Mouse (Mus musculus) kidney, adult 18-20 months (tissue): ENCODE measurements around the gene Gm34653.
"Not testable (repeated sequence)": the region's sequence is repeated elsewhere in the genome, so short reads cannot be mapped to it uniquely, and the experiment has no call there.

Source experiments
- DNase-seq: peaks from one replicate; pipeline ENCODE4 v3.0.0; 2021

Gm34653 gene

DNA sequence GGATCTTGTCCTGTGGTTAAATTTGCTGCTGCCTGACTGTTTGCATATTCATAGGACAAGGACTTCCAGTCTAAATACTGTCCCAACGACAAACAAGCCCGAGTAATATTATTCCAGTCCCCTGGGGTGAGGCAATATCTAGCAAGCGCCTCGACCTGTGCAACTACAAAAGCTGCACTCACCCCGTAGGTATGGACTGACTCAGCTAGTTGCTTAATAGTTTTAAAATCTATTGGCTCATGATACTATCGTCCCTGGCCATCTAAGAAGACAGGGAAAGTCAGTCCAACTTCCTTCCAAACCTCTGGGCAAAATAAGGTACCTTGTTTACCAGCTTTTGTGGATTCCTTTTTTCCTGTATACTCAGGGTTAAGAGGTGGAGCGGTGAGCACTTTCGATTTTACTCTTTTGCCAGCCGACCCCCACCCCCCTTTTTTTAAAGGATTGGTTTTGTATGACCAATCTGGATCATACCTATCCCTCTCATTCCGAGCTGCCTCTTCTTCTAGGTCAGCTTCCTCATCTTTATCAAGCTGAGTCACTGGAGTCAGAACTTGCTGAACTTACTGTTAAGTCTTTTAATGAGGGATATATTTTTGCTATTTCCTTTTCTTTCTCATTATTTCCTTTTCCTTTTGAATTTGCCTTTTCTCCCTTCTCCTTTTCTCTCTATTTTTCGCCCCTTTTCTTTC lies at the start of gene Gm34653:
Gm34653 (plus strand) TSS at position 242 of the 692 bp plus-strand sequence.
- DNase-seq, result not testable (repeated sequence)

DNA sequence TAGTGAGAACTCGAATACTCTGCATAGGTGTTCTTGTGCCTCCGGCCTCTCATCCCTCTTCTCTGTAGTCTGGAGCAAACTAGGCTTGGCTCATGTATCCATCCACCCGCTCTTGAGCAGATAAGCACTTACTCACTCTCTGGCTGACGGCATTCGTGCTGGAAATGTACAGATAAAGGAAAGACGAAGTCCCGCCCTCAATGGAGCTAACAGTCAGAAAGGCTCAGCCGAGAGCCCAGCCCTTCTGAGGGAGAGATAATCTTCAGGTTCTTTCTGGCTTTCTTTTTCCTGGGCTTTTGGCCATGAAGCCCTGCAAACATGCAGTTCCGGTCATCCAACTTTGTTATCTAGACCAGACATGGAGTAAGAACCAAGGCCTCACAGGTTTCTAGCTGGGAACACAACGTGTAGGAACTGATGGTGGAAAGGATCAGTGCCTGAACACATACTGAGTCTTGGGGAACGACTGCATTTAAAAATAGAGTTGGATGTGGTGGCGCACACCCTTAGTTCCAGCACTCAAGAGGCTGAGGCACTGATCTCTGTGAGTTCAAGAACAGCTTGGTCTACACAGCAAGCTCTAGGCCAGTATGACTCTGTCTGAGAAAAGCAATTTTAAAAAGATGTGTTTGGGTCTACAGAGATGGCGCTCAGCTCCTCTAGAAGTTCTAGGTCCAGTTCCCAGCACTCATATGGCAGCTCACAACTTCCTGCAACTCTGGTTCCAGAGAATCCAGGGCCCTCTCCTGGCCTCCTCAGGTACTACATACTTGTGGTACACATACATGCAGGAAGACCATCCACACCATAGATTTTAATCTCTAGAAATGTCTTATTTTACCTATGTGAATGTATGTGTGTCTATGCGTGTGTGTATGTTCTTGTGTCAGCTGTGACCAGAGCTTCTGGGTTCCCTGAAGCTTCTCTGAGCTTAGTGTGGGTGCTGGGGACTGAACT lies 49.5 kb upstream of the Gm34653 start:
- DNase-seq, result no peak

DNA sequence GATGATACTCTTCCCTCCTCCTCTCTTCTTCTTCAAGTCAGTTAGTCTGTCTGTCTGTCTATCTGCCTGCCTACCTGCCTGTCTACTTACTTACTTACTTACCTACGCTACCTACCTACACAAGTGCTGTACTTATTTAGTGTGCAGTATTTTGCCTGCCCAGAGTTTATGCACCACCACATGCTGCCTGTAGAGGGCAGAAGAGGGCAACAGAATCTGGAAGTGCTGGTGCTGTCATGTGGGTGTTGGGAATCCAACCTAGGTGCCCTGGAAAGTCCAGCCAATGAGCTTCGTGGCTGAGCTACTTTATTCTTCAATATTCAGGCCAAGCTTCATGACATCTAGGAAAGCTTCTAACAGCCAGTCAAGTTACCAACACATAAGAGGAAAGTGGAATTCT lies 48.7 kb upstream of the Gm34653 start:
- DNase-seq, result peak; percentile 62

DNA sequence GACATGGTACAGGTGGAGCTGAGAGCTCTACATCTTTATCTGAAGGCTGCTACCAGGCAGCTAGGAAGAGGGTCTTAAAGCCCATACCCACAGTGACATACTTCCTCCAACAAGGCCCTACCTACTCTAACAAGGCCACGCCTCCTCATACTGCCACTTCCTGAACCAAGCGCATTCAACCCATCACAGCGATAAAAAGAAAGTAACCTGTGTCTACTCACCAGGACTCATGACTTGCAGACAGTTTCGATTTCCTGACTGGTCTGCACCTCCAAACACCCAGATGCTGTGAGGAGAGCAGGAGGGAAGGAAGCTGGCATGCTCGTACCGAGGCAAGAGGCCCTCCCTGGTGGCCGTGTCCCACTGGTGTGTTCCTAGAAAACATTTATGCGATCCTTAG lies 42.5 kb upstream of the Gm34653 start:
- no peak for DNase-seq

DNA sequence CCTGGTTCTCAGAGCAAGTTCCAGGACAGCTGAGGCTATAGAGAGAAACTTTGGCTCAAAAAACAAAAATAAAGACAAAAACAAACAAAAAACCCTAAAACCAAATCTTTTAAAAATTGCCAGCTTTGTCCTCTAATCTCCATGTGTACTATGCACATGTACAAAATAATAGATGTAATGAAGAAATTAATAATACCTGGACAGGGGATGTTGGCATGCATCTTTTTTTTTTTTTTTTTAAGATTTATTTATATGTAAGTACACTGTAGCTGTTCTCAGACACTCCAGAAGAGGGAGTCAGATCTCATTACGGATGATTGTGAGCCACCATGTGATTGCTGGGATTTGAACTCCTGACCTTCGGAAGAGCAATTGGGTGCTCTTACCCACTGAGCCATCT lies 40.3 kb upstream of the Gm34653 start:
- not testable (repeated sequence) for DNase-seq

DNA sequence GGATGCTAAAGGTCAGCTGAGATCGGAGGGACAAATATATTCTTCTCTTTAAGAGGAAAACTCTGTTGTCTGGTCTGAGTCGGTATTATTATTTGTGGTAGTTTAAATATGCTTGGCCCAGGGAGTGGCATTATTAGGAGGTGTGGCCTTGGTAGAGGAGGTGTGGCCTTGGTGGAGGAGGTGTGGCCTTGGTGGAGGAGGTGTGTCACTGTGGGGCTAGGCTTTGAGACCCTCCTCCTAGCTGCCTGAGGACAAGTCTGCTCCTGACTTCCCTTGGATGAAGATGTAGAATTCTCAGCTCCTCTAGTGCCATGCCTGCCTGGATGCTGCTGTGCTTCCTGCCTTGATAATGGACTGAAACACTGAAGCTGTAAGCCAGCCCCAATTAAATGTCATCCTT lies 38.3 kb upstream of the Gm34653 start:
- no peak for DNase-seq

DNA sequence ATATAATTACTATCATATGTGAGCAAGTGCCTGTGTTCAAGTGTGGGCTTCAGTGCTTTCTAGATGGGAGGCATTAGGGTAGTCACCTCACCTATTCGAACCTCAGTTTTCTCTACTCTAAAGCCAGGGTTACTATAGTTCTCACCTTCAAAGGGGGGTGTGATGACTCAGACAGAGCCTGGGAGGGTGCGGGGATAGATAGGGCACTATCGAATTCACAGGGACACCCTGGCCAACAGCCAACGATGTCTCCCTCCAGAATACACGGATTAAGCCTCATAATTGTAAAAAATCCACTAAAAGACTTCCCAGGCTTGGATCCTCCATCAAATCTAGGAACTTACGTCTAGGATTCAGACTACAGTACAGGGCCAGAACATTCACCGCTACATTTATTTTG lies 37.4 kb upstream of the Gm34653 start:
- no peak for DNase-seq

DNA sequence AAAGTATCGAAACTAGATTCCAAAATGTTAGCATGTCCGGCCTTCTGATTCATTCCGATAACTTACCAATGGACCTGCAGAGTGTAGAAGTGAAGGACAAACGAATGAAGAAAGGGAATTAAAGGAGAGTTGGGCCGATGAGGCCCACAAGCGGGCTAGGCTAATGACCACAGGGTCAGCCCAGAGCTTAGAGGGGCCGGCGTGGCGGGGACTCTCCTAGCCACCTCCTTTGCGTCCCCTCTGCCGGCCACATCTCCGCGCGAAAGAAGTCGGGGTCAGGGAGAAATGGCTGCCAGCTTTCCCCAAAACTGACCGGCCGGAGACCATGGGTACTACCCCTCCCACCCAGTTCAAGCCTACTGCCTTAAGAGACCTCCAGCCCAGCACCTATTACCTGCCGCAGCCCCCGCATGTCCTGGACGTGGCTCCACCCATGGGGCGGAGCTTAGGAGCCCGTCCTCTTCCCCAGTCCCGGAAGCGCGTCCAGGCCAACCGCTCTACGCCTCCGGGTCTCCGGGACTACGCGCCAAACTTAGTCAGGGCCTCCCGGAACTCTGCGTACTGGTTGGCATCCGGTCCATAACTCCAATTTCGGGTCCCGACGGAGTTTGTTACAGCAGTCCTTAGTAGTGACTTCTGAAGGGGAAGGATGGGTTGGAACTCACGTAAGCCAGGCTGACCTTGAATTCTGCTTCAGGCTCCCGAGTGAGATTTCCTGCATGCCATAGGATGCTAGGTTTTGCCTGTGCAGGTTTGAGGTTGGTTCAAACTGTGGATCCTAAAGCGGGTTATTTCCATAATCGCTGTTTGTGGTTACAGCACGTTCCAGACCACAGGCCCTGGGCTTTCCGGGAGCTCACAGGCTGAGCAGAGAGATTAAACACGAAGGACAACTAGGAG lies 33.2 kb upstream of the Gm34653 start, which contains the start of gene Rabepk:
Rabepk (minus strand) TSS at position 556 of the 900 bp plus-strand sequence.
- peak; percentile 88 for DNase-seq

DNA sequence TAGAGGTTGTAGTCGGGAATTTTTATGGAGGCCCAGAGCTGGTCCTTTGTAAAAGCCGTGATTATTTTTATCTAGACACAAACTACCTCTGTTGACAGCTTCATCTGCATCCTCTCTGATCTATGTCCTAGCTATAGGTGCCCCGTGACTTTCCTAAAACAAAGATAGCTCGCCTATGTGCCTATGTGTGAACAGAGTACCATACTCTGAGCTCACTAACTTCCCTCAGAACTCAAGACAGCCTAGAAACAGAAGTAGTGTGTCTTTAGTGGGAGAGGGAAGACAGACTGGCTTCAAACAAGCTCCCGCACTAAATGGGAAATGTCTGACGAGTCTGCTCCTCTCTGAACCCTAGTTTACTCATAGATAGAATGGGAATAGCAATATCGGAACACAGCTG lies 32.4 kb upstream of the Gm34653 start:
- DNase-seq, result no peak

DNA sequence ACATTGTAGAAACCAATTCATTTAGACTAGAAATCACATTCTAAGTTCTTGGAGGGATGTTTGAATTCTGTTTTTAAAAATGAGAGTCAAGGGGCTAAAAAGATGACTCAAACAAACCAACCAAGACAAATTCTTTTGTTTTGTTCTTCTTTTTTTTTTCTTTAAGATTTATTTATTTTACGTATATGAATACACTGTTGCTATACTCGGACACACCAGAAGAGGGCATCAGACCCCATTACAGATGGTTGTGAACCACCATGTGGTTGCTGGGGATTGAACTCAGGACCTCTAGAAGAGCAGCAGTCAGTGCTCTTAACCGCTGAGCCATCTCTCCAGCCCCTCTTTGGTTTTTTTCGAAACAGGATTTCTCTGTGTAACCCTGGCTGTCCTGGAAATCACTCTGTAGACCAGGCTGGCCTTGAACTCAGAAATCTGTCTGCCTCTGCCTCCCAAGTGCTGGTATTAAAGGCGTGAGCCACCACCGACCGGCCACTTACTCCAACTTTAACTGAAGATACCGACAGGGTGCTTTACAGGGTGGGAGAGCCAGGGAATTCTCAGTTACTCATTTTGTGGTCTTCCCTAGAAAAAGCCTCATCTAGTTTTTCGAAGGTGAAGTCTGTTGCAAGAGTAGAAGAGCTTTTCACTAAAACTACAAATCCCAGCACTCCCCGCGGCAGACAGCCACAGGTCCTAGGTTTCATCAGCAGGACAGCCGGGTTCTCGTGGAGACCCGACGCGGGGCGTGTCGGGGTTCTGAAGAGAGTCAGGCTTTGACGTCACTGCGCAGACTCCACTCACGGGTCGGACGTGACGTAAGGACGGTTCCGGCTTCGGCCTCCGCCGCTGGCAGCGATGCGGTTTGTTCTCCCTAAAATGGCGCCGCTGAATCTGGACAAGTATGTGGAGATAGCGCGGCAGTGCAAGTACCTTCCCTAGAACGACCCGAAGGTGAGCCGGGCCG lies 31.0 kb upstream of the Gm34653 start:
- DNase-seq, result peak; percentile 97

DNA sequence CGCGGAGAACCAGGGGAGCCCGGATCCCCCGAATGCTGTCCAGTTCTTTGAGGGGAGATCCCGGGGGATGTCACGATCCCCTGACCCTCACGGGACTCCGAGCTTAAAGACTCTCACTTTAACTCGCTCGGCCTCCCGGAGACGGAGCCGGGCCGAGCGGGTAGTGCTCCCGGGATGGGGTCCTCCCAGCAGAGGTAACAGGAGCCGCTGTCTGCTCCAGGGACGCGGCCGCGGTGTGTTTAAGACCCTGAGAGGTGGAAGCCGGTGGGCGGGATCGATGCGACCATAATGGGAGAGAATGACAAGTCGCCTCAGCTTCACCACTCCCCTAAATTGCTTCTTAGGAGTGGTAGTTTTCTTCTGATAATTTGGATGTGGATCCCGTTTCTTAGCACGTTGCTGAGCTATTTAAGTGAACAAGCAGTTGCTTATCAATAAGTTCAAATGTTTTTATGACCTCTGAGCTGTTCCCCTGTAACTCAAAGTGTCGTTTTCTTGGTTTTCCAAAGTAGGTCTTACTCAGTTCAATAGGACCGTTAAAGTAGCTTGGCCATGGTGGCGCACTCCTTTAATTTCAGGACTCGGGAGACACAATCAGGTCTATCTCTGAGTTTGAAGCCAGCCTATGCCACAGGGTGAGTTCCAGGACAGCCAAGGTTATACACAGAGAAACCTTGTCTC lies 30.1 kb upstream of the Gm34653 start:
- DNase-seq, result peak; percentile 22

DNA sequence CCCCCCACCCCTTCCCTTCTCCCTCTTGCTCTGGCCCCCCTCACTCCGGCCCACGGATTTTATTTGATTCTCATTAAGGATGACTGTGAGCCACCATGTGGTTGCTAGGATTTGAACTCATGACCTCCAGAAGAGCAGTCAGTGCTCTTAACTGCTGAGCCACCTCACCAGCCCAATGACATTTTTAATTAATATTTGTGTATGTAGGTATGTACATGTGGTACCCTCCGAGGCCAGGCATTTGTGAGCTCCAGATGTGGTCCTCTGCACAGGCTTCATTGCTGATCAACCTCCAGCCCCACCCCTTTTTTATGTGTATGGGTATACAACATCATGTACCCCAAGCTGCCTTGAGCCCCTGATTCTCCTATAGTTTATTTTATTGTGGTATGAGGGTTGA lies 29.1 kb upstream of the Gm34653 start:
- no peak for DNase-seq

DNA sequence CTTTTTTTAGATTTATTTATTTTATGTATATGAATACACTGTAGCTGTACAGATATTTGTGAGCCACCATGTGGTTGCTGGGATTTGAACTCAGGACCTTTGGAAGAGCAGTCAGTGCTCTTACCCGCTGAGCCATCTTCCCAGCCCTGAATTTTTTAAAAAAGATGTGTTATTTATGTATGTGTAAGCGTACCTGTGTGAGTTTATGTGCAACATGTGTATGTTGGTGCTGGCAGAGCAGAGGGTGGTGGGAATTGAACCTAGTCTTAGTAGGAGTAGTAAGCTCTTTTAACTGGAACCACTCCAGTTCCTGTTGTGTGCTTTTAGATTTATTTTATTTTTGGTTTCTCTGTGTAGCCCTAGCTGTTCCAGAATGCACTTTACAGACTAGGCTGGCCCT lies 28.6 kb upstream of the Gm34653 start:
- DNase-seq, result no peak

DNA sequence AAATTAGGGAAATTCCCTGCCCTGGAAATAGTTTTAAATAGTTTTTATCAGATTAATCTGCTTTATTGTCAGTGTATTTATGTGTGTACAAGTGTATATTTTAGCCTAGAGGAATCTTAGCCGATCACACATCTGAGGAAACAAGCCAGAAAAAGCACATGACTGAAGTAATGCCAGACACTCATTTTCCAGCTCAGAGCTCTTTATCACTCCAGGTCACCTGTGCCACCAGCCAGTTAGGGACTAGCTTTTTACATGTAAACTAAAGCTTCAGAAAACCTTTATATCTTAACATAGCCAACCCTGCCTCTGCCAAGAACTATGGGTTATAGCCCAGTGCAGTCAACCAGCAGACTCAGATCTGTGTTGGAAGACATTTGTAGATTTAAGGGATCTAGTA lies 28.0 kb upstream of the Gm34653 start:
- no peak for DNase-seq

DNA sequence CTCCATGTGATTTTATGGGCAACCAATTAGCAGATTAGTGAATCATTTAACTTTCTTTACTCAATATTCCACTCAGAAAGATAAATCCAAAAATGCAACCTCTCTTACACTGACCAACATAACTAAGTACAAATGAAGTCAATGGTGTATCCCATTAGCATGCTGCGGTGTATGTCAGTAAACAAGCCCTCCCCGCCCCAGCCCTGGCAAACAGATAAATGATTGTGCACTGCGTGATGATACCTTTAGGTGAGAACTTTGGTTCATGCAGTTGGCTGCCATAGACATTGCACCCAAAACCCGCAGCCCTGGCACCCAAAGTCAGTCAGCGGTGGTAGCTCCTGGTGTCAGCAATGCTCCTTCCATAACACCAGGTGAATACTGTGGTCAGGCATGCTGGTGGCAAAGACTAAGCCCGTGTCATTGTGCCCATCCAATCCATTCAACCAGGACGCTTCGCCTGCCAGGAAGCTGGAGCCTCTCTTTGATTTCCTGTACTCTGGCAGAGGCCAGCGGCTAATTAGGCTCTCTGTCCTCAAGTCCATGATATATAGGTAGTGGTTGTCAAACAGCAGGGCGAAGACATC lies 27.4 kb upstream of the Gm34653 start:
- DNase-seq, result no peak

DNA sequence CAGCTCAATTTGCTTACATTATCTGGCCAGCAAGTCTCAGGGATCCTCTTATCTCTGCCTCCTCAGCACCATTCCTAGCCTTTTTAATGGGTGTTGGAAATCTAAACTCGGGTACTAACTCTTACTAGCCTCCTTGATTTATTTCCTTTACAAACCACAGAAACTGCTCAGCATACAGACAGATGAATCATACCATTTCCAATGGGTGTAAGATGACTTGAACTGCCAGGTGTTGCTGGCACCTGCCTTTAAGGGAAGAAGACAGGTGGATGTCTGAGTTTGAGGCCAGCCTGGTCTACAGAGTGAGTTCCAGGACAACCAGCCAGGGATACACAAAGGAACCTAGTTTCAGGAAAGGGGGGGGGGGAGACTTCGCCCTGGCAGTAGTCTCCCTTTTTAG lies 24.8 kb upstream of the Gm34653 start:
- no peak for DNase-seq

DNA sequence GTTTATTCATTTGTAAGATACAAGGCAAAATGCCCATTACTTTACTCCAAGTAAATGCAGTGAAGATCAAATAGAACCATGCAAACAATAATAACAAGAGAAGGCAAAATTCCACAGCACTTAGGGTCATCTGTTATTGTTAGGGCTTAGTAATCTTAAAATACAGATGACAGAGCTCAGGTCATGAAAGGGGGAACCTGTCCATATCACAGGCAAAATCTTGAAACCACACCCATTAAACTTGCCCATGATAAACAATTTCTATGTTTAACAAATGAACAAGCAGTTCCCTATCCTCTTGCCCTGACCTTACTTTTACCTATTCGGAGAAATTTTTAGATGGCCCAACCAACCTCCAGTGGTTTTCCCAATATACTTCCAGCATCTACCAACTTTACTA lies 23.2 kb upstream of the Gm34653 start:
- DNase-seq, result no peak

DNA sequence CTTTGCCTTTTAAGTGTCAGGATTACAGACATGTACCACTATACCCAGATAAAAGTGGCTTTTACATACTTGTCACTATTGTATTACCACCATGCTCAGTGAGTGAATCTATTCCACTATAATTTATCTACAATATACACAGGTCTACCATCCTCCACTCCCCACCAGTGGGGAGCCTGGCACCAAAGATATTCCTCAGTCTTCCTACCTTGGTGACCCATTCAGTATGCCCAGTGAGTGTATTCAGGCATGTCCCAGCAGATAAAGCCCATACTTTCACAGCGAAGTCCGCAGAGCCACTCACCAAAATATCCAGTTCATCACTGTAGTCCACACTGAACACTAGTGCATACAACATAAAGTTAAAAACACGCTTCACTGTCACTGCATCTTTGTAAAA lies 22.0 kb upstream of the Gm34653 start:
- DNase-seq, result no peak

DNA sequence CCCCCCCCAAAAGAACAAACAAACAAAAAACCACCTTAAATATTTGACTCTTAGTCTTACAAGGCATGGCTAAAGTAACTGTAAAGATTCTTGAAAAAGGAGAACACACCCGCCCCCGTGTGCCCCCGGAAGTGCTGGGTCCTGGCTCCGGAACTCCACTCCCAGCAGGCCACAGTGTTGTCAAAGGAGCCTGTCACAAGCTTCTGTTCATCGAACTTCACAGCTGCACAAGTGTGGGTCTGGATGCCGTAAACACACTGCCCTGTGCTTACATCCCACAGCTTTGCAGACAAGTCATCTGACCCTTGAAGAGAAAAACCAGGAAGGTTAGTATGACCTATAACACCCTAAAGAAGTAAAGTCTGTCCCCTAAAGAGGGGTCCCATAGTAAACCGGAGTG lies 20.1 kb upstream of the Gm34653 start:
- no peak for DNase-seq

DNA sequence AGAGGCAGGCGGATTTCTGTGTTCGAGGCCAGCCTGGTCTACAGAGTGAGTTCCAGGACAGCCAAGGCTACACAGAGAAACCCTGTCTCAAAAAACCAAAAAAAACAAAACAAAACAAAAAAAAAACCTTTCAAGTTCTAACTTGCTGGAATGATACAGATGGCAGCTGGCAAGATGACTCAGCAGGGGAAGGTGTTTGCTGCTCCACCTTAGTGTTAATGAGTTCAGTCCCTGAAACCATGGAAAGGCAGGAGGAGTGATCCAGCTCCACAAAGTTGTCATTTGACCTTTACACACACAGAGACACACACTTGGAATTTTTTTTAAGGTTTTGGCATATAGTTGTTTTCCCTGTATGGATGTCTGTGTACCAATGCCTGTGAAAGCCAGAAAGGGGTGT lies 16.9 kb upstream of the Gm34653 start:
- not testable (repeated sequence) for DNase-seq

DNA sequence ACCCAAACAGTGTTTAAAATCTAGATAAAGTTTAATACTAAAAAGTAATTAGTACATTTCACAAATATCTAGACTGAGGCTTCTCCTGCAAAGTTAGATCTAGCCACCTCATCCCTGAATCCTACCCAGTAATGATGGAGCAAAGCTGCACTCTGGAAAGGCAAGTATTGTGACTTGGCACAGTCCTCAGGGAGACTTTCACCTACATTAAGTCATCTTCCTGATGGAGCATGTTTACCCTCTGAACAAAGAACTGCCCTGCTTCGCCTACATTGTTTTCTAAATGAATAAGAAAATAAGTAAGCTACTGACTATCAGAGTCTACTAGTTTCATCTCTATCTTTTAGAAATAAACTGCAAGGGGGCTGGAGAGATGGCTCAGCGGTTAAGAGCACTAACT lies 14.3 kb upstream of the Gm34653 start:
- DNase-seq, result no peak
